Mouse (Mus musculus): Measurements from ENCODE around the gene Dab2ip. TPM values are rescaled to one million over a fixed set of nuclear protein-coding genes. Genes with fewer than 3 reads are reported as not detected.

Dab2ip gene
- polyA plus RNA-seq, 1 experiment from 2014 or later, result 41.3 TPM

DNA sequence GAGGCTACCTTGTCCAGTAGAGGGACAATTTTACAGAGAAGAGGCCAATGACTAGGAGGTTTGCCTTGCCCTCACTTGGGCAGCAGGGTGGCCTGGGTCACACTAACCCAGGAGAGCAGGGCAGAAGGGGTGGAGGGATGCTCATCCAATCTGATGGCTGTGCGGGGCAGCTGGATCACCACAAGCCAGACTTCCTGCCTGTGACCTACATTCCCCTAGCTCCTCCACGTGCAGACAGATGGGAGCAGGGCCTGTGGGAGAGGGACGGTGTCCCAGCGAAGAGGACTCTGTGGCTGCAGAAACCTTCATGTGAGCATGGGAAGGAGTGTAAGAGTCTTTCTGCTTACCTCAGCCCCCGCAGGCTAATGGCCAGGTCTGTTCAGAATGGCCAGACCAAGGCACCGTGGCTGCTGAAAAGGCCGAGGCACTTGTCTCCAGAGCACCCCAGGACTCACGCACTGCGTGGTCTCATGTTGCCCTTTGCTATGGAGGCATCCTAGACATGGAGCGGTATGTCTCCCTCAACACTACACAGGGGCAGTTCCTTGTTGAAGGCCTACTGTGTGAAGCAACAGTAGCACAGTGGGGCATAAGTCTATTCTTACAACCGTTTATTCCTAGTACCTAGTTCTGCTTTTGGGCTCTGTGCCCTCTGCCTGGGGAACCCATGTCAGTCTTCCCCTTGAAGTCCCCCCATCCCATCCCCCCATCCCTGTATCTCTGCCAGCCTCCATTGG is 9.1 kb downstream of the Dab2ip start:
- Histone ChIP-seq H3K9ac (ENCODE audit: low read depth, low read length) (no peak overlapping the region), H3K36me3 (ENCODE audit: control insufficient read depth, insufficient read depth) (no peaks in the 10 kb centered on the region), H3K4me2 (replicated peaks; ENCODE audit: low read depth) (no peak overlapping the region), H3K4me3 (ENCODE audit: low read depth, low read length) (no peak overlapping the region), H3K27me3 (replicated peaks; ENCODE audit: control insufficient read depth, insufficient read depth, low read length) (no peaks in the 10 kb centered on the region), H3K9me3 (ENCODE audit: control insufficient read depth) (no peaks in the 10 kb centered on the region), H3K27ac (ENCODE audit: low read depth, low read length) (no peak overlapping the region; the same call in 1 of the 2 replicates), H3K4me1 (replicated peaks; ENCODE audit: control insufficient read depth, insufficient read depth, low read length) (peaks cover 14% of the 10 kb centered on the region; the same call in 1 of the 2 replicates)
- 0 out of 2 replicates have a peak, but pooled peaks have one; percentile 4 for ATAC-seq
- WGBS, result 78% methylated on average over 11 of the region's 11 CpGs
- TF ChIP-seq CTCF (IDR thresholded peaks at IDR 0.05; ENCODE audit: low read depth), result no peak

- H3K27ac ChIP-seq (ENCODE audit: low read depth, low read length), result no peak overlapping the region; the same call in 1 of the 2 replicates
- ATAC-seq, result peak; percentile 78
Observed at GRCm38 (mm10) chr2:35567694-35568149, 9.7 kb downstream of the Dab2ip start.

DNA sequence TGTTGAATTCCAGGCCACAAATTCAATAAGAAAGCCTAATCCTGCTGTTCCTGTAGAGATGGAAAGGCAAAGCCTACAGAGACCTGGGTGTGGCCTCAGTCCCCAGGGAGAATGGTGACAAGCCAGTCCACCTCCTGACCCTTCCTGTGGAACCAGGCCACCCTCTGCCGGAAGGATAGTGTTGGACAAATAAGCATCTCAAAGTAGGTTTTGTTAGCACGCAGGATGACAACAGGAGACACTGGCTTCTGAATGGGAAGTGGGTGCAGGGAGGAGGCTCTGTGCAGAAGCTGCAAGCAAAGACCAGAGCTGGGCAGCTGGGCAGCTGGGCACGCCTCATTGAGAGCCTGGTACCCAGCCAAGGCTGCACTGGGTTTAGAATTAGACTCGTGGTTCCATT is 12.7 kb downstream of the Dab2ip start:
- Histone ChIP-seq H3K27ac (ENCODE audit: low read depth, low read length) (no peak overlapping the region), H3K4me3 (ENCODE audit: low read depth, low read length) (no peak overlapping the region), H3K4me2 (replicated peaks; ENCODE audit: low read depth) (no peak overlapping the region), H3K9me3 (ENCODE audit: control insufficient read depth) (no peaks in the 10 kb centered on the region), H3K36me3 (ENCODE audit: control insufficient read depth, insufficient read depth) (no peaks in the 10 kb centered on the region), H3K9ac (ENCODE audit: low read depth, low read length) (no peak overlapping the region), H3K4me1 (replicated peaks; ENCODE audit: control insufficient read depth, insufficient read depth, low read length) (peaks cover 20% of the 10 kb centered on the region), H3K27me3 (replicated peaks; ENCODE audit: control insufficient read depth, insufficient read depth, low read length) (no peaks in the 10 kb centered on the region)
- TF ChIP-seq CTCF (IDR thresholded peaks at IDR 0.05; ENCODE audit: low read depth), result no peak
- no peak for ATAC-seq
- WGBS, result 70% methylated on average over 4 of the region's 4 CpGs

More at GRCm38 (mm10) chr2:35567694-35568149, 9.7 kb downstream of the Dab2ip start:
- H3K4me3 ChIP-seq (ENCODE audit: low read depth, low read length), result no peak overlapping the region
- no peaks in the 10 kb centered on the region for H3K36me3 ChIP-seq (ENCODE audit: control insufficient read depth, insufficient read depth)
- no peaks in the 10 kb centered on the region for H3K9me3 ChIP-seq (ENCODE audit: control insufficient read depth)
- no peak for TF ChIP-seq CTCF (IDR thresholded peaks at IDR 0.05; ENCODE audit: low read depth)
- no peak overlapping the region for H3K4me2 ChIP-seq (replicated peaks; ENCODE audit: low read depth)
- H3K9ac ChIP-seq (ENCODE audit: low read depth, low read length), result no peak overlapping the region
- H3K27me3 ChIP-seq (replicated peaks; ENCODE audit: control insufficient read depth, insufficient read depth, low read length), result no peaks in the 10 kb centered on the region
- WGBS, result 39% methylated on average over 4 of the region's 4 CpGs
- H3K4me1 ChIP-seq (replicated peaks; ENCODE audit: control insufficient read depth, insufficient read depth, low read length), result peaks cover 14% of the 10 kb centered on the region; the same call in 1 of the 2 replicates

- WGBS, result 0% methylated on average over 1 of the region's 1 CpGs
- H3K4me2 ChIP-seq (replicated peaks; ENCODE audit: low read depth), result no peak overlapping the region
- no peak overlapping the region for H3K4me3 ChIP-seq (ENCODE audit: low read depth, low read length)
- no peaks in the 10 kb centered on the region for H3K27me3 ChIP-seq (replicated peaks; ENCODE audit: control insufficient read depth, insufficient read depth, low read length)
- no peaks in the 10 kb centered on the region for H3K36me3 ChIP-seq (ENCODE audit: control insufficient read depth, insufficient read depth)
- no peak overlapping the region for H3K9ac ChIP-seq (ENCODE audit: low read depth, low read length)
- H3K4me1 ChIP-seq (replicated peaks; ENCODE audit: control insufficient read depth, insufficient read depth, low read length), result peaks cover 5% of the 10 kb centered on the region; the same call in 1 of the 2 replicates
- peak; percentile 68 for ATAC-seq
- TF ChIP-seq CTCF (IDR thresholded peaks at IDR 0.05; ENCODE audit: low read depth), result no peak
- H3K27ac ChIP-seq (ENCODE audit: low read depth, low read length), result no peak overlapping the region
- H3K9me3 ChIP-seq (ENCODE audit: control insufficient read depth), result no peaks in the 10 kb centered on the region
Observed at GRCm38 (mm10) chr2:35574643-35575042, 16.6 kb downstream of the Dab2ip start.

DNA sequence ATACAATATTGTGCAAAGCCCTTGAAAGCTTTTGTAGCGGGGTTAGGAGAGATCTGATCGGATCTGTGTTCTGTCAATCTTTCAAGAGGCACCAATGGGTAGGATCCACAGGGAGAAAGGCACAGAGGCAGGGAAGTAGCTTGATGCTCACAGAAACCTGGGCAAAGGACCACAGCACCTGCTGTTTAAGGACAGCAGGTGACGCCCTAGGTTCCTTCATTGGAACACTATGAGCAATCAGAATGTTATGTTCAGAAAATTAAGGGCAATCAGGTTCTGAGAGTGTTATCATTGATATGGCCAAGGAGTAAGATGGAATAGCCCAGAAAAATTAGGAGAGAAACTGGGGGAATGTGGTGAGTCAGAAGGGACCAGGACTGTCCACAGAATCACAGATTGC is 18.6 kb downstream of the Dab2ip start:
- no peak overlapping the region for H3K4me2 ChIP-seq (replicated peaks; ENCODE audit: low read depth)
- H3K27me3 ChIP-seq (replicated peaks; ENCODE audit: control insufficient read depth, insufficient read depth, low read length), result no peaks in the 10 kb centered on the region; the same call in 1 of the 2 replicates
- no peaks in the 10 kb centered on the region for H3K9me3 ChIP-seq (ENCODE audit: control insufficient read depth)
- H3K36me3 ChIP-seq (ENCODE audit: control insufficient read depth, insufficient read depth), result no peaks in the 10 kb centered on the region
- H3K4me1 ChIP-seq (replicated peaks; ENCODE audit: control insufficient read depth, insufficient read depth, low read length), result peaks cover 5% of the 10 kb centered on the region; the same call in 1 of the 2 replicates
- H3K9ac ChIP-seq (ENCODE audit: low read depth, low read length), result no peak overlapping the region
- no peak overlapping the region for H3K27ac ChIP-seq (ENCODE audit: low read depth, low read length)
- H3K4me3 ChIP-seq (ENCODE audit: low read depth, low read length), result no peak overlapping the region
- ATAC-seq, result no peak
- 91% methylated on average over 3 of the region's 3 CpGs for WGBS
- peak; percentile 30; the same call in 1 of the 2 replicates for TF ChIP-seq CTCF (IDR thresholded peaks at IDR 0.05; ENCODE audit: low read depth)

DNA sequence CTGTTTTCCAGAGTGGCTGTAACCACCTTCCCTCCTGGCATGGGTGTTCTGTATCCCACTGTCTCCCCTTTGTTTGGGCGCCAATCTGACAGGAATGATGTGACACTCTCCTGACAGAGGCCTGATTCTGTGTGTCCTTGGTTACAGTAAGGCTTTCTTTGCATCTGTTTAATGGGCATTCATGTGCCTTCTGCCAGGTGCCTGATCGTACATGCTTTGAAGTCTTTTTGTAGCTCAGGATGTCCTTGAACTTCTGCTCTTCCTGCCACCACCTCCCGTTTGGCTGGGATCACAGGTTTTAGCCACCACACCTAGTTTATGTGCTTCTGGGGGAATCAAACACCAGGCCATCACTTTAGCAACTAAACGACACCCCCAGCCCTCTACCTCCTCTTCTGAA is 22.0 kb downstream of the Dab2ip start:
- TF ChIP-seq CTCF (IDR thresholded peaks at IDR 0.05; ENCODE audit: low read depth), result no peak
- 62% methylated on average over 4 of the region's 4 CpGs for WGBS
- H3K27ac ChIP-seq (ENCODE audit: low read depth, low read length), result no peak overlapping the region
- H3K27me3 ChIP-seq (replicated peaks; ENCODE audit: control insufficient read depth, insufficient read depth, low read length), result no peaks in the 10 kb centered on the region; the same call in 1 of the 2 replicates
- H3K9ac ChIP-seq (ENCODE audit: low read depth, low read length), result no peak overlapping the region
- no peaks in the 10 kb centered on the region for H3K4me1 ChIP-seq (replicated peaks; ENCODE audit: control insufficient read depth, insufficient read depth, low read length)
- no peak for ATAC-seq
- no peaks in the 10 kb centered on the region for H3K36me3 ChIP-seq (ENCODE audit: control insufficient read depth, insufficient read depth)
- no peak overlapping the region for H3K4me3 ChIP-seq (ENCODE audit: low read depth, low read length)
- no peaks in the 10 kb centered on the region for H3K9me3 ChIP-seq (ENCODE audit: control insufficient read depth)
- no peak overlapping the region for H3K4me2 ChIP-seq (replicated peaks; ENCODE audit: low read depth)
